Mouse (Mus musculus) spleen, embryonic (tissue): ENCODE data around the gene Rab4b.

ENCODE experiments used
- CTCF ChIA-PET: fragments of 350-600 bp; sonication (Branson Sonifier 250); formaldehyde crosslinking; loops from one replicate; lab custom pipeline; 2022; lab: Charles Lee

Rab4b gene

DNA sequence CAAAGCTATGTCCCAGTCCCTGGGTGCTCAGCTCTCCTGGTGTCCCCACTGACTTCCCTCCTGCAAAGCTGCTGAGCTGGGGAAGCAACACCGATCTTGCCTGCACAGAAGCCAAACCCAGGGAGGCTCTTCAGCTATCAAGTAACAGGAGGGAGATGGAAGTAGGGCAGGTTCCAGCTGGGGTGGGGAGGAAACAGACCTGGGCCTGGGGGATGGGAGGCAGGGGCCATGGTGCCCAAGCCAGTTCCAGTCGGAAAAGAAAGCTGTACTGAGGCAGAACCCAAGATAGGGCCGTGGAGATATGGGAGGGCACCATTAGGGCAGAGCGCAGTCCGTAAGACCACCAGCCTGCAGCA, 15.3 kb downstream of the Rab4b start:
- CTCF ChIA-PET: no interaction called here

DNA sequence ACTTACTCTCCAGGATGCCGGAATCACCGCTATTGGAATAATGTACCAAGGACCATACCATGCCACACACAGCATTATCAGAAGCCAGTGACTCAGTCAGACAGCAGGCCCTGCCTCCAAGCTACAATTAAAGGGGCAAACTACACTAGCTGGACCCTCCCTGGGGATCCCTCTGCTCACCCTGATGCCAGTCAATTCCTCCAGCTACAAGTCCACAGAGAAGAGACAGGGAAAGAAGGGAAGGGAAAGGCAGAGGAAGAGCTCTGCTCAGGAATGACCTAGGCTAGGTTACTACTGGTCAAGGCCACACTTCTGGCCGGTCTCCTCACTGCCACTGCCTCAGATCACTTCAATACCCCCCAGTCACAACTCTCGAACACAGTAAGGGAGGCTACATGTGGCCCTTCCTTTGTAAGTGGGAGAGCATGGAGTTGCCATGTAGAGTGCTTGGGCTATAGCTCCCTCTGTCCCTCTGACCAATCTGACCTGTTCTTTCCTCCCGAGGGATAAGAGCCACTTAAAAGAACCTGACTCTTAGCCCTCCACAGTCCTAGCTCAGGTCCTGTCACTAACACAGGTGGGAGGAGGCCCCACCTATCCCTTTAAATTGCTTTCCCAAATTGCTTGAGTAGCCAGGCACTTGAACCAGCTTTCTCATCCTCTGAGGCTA, 15.8 kb downstream of the Rab4b start:
- CTCF ChIA-PET: no interaction called here

DNA sequence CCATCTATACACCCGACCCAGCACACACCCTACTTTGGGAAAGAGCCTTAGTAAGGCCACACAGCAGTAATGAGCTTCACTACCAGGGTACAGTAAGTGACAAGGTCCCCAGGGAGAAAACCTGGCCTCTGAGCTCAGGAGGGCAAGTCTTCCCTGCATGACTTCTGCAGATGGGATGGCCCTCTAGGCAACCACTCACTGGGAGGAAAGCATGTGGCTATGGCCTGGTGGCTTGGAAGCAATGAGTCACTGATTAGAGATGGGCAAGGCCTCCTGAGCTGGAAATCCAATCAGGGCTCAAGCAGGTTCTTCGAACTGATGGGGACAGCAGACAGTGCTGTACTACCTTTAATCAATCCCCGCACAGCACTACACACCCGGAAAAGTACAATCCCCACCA, 17.0 kb downstream of the Rab4b start:
- CTCF ChIA-PET: interaction anchor here (1.4 kb wide), 1 partner anchor 16 kb away, joined by 3 read pairs; no protein-coding TSS in a partner anchor

DNA sequence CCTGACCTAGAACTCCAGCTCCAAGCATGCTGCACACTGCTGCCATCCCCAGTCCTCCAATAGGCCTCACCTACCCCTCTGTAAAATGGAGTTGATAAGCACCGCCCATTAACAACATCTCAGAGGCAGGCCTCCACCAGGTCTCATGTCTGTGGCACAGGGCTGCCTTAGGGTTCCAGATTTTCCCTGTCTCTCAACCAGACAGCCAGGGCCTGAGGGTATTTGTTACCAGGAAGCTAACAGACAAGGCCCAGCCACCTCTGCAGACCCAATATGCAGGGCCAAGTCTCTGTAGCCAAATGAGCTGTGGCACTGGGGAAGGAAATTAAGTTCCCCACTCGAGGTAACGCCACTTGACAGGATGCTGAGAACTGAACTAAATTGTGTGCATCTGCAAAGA, 17.8 kb downstream of the Rab4b start:
- CTCF ChIA-PET: interaction anchor here (0.6 to 1.4 kb wide), 2 partner anchors 17 to 347 kb away, joined by 3 read pairs; no protein-coding TSS in a partner anchor

DNA sequence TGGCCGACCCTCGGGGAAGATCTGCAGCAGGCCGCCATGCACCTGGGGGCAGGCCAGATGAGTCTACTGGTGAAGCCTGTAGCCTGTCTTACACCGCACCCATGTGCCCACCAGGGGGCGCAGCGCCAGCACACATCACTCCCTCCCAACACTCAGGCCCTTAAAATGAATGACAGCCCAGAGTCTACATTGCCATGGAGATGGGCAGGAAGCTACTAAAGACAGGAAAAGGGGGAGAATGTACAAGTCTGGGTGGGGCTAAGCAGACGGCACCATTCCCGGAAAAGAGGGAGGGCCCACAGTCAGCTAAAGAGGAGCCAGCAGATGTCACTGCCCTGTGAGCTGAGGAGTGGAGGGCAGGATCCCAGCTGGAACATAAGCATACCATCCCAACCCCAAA, 18.8 kb downstream of the Rab4b start:
- CTCF ChIA-PET: interaction anchor here (1.5 kb wide), 1 partner anchor 19 kb away, joined by 7 read pairs; the partner anchor contains the start of gene Rab4b

- CTCF ChIA-PET: interaction anchor here (1.5 kb wide), 1 partner anchor 20 kb away, joined by 7 read pairs; the partner anchor contains the start of gene Rab4b
These were observed 19.4 kb downstream of the Rab4b start for GRCm38 (mm10) chr7:27159256-27159655.

- CTCF ChIA-PET: interaction anchor here (0.6 kb wide), 1 partner anchor 756 kb away, joined by 3 read pairs; no protein-coding TSS in a partner anchor
These were observed 20.5 kb downstream of the Rab4b start for GRCm38 (mm10) chr7:27158171-27158570.

- CTCF ChIA-PET: interaction anchor here (0.7 kb wide), 1 partner anchor 25 kb away, joined by 8 read pairs; no protein-coding TSS in a partner anchor
These were observed 22.7 kb downstream of the Rab4b start for GRCm38 (mm10) chr7:27156005-27156404.

GRCm38 (mm10) chr7:27153205-27153764, 25.4 kb downstream of the Rab4b start, which contains the start of gene Cyp2t4:
TSS of gene Cyp2t4 (plus strand) at chr7:27153714.
- CTCF ChIA-PET: no interaction called here

DNA sequence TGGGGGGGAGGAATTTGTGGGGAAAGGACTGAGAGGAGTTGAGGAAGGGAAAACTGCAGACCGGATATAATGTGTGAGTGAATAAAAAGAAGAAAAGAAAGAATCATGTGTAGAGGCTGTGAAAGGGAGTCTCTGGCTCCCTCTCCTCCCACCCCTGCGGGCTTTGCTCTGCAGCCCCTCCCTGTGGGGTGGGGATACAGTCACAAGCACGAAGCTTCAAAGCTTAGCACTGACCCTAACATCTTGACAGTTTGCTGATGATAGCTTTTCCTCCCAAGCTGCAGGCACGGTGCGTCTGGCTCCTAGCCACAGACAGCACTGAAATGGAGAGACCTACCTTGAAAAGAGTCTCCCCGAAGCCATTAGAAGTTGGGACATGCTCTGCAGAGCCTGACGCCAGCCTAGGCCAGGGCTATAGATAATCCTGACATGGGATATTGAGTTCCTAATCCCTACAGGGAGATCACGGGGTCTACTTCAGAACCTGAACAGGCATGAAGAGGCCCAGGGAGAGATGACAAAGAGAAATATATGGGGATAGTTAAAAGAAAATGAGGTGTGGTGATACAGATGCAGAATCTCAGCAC, 42.2 kb downstream of the Rab4b start:
- CTCF ChIA-PET: no interaction called here

DNA sequence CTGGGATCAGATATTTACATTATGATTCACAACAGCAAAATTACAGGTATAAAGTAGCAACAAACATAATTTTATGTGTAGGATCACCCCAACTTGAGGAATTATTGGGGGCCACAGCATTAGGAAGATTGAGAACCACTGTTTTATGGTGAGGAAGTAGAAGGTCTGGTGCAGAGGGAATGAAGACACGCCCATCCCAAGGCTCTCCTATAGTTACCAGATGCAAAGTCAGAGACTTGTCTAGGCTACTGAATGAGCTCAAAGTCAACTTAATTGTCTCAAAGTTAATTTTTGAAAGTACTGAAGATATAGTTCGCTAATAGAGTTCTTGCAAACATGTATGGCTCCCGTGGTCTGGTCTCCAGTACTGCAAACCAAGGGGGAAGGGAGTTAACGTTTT, 44.9 kb downstream of the Rab4b start:
- CTCF ChIA-PET: no interaction called here

- CTCF ChIA-PET: no interaction called here
These were observed 45.5 kb downstream of the Rab4b start for GRCm38 (mm10) chr7:27133156-27133555.

GRCm38 (mm10) chr7:27132588-27132987, 46.1 kb downstream of the Rab4b start:
- CTCF ChIA-PET: no interaction called here

GRCm38 (mm10) chr7:27131387-27131786, 47.3 kb downstream of the Rab4b start:
- CTCF ChIA-PET: no interaction called here

DNA sequence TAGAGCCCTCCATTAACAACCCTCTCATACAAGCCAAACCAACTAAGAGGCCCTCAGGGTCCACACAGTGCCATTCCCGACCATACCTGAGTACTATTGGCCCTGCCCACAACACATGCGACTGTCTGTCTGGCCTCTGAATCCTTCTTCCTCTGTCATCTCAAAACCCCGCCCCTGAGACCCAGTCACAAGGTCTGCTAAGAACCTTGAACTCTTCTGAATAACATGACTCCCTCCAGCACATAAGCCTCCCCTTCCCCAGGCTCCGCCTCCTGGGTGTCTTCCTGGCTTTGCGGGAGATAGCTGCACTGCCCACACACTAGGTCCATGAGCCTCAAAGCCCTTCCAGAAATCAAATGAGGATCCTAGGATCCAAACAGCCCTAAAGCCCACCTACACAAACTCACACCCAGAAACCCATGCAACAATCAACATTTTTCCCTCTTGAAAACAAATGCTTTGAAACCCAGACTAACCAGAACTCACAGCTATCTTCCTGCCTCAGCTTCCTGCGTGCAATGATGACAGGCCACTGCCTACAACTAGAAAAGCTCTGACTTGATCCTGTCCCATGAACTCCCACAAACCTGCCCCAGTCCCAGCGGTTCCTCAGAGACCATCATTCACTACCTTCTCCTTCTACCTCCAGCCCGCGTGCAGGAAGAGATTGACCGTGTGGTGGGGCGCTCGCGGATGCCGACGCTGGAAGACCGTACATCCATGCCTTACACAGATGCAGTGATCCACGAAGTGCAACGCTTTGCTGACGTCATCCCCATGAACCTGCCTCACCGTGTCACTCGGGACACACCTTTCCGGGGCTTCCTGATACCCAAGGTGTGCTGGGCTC, 48.0 kb downstream of the Rab4b start:
- CTCF ChIA-PET: interaction anchor here (0.6 kb wide), 1 partner anchor 25 kb away, joined by 8 read pairs; no protein-coding TSS in a partner anchor

GRCm38 (mm10) chr7:27129811-27130210, 48.9 kb downstream of the Rab4b start:
- CTCF ChIA-PET: no interaction called here

DNA sequence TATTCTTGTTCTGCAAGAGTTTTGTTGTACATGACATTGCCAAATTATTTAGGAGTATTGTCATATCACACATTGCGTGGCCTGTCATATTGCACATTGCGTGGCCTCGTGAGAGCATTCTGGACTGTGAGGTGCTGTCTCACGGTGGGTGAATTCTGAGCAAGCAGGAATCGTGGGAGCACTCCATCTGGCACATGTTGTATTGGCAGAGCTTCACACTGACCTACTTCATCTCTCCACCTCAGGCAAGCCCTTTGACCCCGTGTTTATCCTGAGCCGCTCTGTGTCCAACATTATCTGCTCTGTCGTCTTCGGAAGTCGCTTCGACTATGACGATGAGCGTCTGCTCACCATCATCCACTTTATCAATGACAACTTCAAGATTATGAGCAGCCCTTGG, 49.8 kb downstream of the Rab4b start:
- CTCF ChIA-PET: no interaction called here

- CTCF ChIA-PET: no interaction called here
These were observed 50.5 kb downstream of the Rab4b start for GRCm38 (mm10) chr7:27128162-27128561.

- CTCF ChIA-PET: no interaction called here
These were observed 53.7 kb downstream of the Rab4b start for GRCm38 (mm10) chr7:27124969-27125368.

GRCm38 (mm10) chr7:27124305-27124832, 54.3 kb downstream of the Rab4b start:
- CTCF ChIA-PET: no interaction called here

- CTCF ChIA-PET: no interaction called here
These were observed 59.0 kb downstream of the Rab4b start, which contains the start of gene Cyp2f2 for GRCm38 (mm10) chr7:27119676-27120075. TSS of gene Cyp2f2 (plus strand) at chr7:27119909.
